Mouse (Mus musculus) E14TG2a.4 (cell line): ENCODE data around the gene Alk.

Experiments used
- CTCF ChIP-seq: conservative IDR thresholded peaks from 2 replicates; pipeline ENCODE4 v1.5.1; 2014; ENCODE audit warnings: low read length
- NANOG ChIP-seq: IDR thresholded peaks from 2 replicates; pipeline ENCODE4 v1.6.1; 2014; ENCODE audit warnings: borderline replicate concordance, low read length, mixed read lengths
- POU5F1 ChIP-seq: IDR thresholded peaks from 2 replicates; pipeline ENCODE4 v1.6.1; 2014; ENCODE audit warnings: low read length, borderline replicate concordance

DNA sequence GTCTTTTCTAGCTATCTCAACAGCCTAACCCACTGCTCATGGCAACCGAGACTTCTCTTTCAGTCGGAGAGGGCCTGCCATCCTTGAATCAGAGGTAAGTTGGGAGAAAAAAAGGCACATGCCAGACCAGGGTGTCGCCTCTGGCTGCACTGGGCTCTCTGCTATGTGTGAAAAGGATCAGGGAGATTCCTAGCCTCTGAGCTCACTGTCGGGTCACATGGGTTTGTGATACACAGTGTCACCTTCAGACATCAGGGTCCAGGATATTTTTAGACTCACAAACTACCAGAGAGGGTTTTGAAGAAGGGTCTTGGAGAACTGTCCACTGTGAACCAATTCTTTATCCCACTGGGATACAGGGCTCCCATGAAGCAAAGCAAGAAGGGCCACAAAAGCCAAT is 352.9 kb downstream of the Alk start:
- no peak for TF ChIP-seq CTCF
- TF ChIP-seq POU5F1 = no peak
- no peak for TF ChIP-seq NANOG
